7 mouse cellular contexts compared by ENCODE assay signal in the genomic region with DNA sequence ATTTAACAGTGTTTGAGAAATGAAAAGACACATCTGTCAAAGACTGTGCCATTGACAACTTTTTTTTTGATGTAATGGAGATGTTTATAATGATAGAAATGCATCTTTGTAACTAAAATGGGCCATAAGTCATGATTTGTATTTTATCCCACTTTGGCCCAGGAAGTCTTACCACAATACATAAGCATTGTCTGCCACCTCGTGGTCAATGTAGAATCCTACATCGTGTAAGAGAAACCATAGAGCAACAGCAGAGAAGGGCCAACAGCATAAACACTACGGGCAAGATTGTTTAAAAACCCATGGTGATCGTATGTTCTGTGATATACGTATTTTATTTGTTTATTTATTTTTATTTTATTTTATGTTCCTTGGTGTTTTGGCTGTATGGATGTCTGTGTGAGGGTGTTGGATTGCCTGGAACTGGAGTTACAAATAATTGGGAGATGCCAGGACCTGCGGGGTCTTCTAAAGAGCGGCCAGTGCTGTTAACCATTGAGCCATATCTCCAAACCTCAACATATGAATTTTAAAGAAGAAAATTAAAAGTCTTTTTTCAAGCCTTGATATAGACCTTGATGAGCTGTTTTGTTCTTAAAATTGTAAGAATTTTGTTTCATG. TPM values are rescaled to one million over a fixed set of nuclear protein-coding genes. Genes with fewer than 3 reads are reported as not detected.
DNase-seq lines count a peak whose midpoint lies in the region; ATAC-seq lines count a peak whose summit lies in the region.

No protein-coding gene starts in this region.

- H3K27me3 ChIP-seq in embryonic facial prominence, embryonic 14.5 days (replicated peaks; ENCODE audit: control insufficient read depth, insufficient read depth, low read length), result no peaks in the 10 kb centered on the region
- H3K27me3 ChIP-seq in hindbrain, embryonic 11.5 days (ENCODE audit: control insufficient read depth, insufficient read depth, low read length), result no peaks in the 10 kb centered on the region

- no peaks in the 10 kb centered on the region for H3K36me3 ChIP-seq in embryonic facial prominence, embryonic 14.5 days (ENCODE audit: control insufficient read depth, insufficient read depth, low read length)
- H3K36me3 ChIP-seq in hindbrain, embryonic 11.5 days (ENCODE audit: control insufficient read depth, insufficient read depth, low read length), result no peaks in the 10 kb centered on the region

- no peaks in the 10 kb centered on the region for H3K9me3 ChIP-seq in embryonic facial prominence, embryonic 14.5 days (ENCODE audit: control insufficient read depth, low read length)
- no peaks in the 10 kb centered on the region for H3K9me3 ChIP-seq in hindbrain, embryonic 11.5 days (ENCODE audit: control insufficient read depth, low read length)

- H3K9ac ChIP-seq in embryonic facial prominence, embryonic 14.5 days (ENCODE audit: low read depth, low read length), result no peak overlapping the region
- H3K9ac ChIP-seq in hindbrain, embryonic 11.5 days (ENCODE audit: low read depth, low read length), result no peak overlapping the region

- H3K27ac ChIP-seq in embryonic facial prominence, embryonic 14.5 days (replicated peaks; ENCODE audit: low read depth, low read length), result no peak overlapping the region
- H3K27ac ChIP-seq in hindbrain, embryonic 11.5 days (ENCODE audit: low read depth, low read length), result no peak overlapping the region

- WGBS in embryonic facial prominence, embryonic 14.5 days, result 35% methylated on average over 7 of the region's 7 CpGs
- 41% methylated on average over 7 of the region's 7 CpGs for WGBS in hindbrain, embryonic 11.5 days

- H3K4me3 ChIP-seq in embryonic facial prominence, embryonic 14.5 days (ENCODE audit: low read depth, low read length), result no peak overlapping the region
- H3K4me3 ChIP-seq in hindbrain, embryonic 11.5 days (ENCODE audit: low read depth, low read length), result no peak overlapping the region

- peak; percentile 85; the same call in 1 of the 2 replicates for ATAC-seq in embryonic facial prominence, embryonic 14.5 days (ENCODE audit: low read depth)
- peak; percentile 80 for ATAC-seq in hindbrain, embryonic 11.5 days (ENCODE audit: low FRiP score)

- no peaks in the 10 kb centered on the region for H3K4me1 ChIP-seq in embryonic facial prominence, embryonic 14.5 days (ENCODE audit: control insufficient read depth, insufficient read depth, low read length)
- H3K4me1 ChIP-seq in hindbrain, embryonic 11.5 days (replicated peaks; ENCODE audit: control insufficient read depth, insufficient read depth, low read length), result no peaks in the 10 kb centered on the region

- DNase-seq in MN1 (ENCODE audit: low spot score), result peak; percentile 63
- DNase-seq in brain, adult 2 months (ENCODE audit: low read depth, low spot score), result peak; percentile 91
- peak; percentile 89 for DNase-seq in embryonic facial prominence, embryonic 14.5 days (ENCODE audit: low spot score)
- peak; percentile 78 for DNase-seq in hindbrain, embryonic 11.5 days (ENCODE audit: low spot score)
- peak; percentile 28 to 87 for DNase-seq in layer of hippocampus, adult 18-20 months (ENCODE audit: low spot score in 2 of 2)
- peak; percentile 74 for DNase-seq in lung, postnatal 14 days
- peak; percentile 76 to 85 for DNase-seq in right cerebral cortex, adult 2 months (ENCODE audit: low spot score in 2 of 2)

- no peak overlapping the region for H3K4me2 ChIP-seq in embryonic facial prominence, embryonic 14.5 days (ENCODE audit: low read depth, low read length)
- H3K4me2 ChIP-seq in hindbrain, embryonic 11.5 days (replicated peaks; ENCODE audit: low read depth, low read length), result no peak overlapping the region

RNA-seq across cellular contexts. Expression of gene Tigd2, which starts 28.2 kb away (rescaled TPM):
- polyA plus RNA-seq in embryonic facial prominence, embryonic 14.5 days (2014; fragmentation: Nextera tagmentation; extraction: Ambion mirVana), result 13.1 and 13.4 TPM in 2 replicates
- polyA plus RNA-seq in hindbrain, embryonic 11.5 days (2014; fragmentation: Nextera tagmentation; extraction: Ambion mirVana), result 10.2 and 13.2 TPM in 2 replicates
- 10 to 100 TPM; 16.3 TPM for total RNA-seq in layer of hippocampus, adult 18-20 months (2021)
